Mouse (Mus musculus) ovary, postnatal 36 days (tissue): ENCODE results near the gene Nudt3.

ENCODE experiments used
- DNase-seq: peaks from one replicate; pipeline ENCODE4 v3.0.0; 2022; ENCODE audit warnings: low spot score, mixed read lengths

Gene Nudt3

DNA sequence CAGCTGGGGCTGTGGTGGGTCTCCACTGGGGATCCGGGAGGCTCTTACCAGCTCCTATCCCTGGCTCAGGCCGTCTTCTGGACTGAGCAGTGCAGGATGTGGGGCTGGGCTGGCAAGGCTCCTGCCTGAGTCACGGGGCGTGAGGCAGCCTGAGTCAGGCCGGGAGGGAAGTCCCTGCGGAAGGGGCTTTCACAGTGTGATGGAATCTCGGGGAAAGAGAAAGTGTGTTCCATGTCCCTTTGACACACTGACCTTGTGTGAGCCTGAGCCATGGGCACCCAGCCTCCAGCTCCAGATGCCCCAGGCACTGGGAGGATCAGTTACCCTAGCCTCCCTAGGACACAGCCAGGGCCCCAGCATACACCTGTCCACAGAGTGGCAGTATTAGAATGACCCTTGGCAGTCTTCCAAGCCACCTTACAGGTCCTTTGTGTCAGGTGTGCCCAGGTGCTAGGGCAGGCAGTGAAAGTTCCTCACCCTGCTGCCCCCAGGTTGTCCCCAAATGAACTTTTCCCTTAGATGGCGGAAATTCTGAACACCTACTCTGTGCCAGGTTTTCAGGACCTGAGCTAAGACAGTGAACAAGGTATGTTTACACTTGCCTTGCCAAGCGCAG is 75.9 kb downstream of the Nudt3 start:
- peak; percentile 33 for DNase-seq

DNA sequence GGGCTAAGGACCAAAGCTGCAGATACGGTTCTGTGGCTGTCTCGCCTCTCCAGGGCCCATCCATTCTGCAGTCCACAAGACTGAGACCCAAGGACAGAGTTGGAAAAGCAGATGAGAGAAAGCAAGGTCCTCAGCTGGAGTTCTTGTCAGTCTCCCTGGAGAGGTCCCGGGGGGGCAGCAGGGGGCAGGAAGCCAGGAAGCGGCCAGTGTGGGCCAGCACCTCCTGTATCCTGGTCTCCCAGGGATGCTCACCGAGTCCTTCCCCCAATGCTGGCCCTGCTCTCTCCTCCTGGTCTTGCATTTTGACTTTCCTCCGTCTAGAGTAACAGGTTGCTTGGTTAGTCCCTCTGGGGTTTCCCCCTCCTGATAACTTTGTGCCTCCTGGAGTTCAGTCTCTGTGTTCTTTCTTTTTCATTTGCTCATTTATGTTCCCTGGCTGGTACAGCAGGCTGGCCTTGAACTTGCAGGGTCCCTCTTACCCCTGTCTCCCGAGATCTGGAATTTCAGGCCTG is 76.7 kb downstream of the Nudt3 start:
- no peak for DNase-seq

DNA sequence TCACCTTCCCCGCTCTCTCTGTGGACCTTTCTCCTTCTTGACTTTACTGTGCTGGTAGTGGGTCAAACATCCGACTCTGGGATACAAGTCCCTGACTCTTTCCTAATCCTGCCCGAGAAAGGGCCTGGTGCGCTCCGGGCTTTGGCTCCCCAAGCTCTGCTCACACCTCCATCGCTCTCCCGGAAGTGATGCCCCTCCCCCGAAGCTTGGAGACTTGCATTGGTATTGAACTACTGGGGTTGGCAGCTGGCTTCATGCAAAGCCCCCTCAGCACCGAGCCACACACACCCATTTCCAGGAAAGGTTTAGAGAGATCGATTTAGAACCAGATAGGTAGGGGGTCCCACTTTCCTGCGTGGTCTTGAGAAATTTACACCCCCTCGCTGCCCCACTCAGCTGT is 77.3 kb downstream of the Nudt3 start:
- no peak for DNase-seq

DNA sequence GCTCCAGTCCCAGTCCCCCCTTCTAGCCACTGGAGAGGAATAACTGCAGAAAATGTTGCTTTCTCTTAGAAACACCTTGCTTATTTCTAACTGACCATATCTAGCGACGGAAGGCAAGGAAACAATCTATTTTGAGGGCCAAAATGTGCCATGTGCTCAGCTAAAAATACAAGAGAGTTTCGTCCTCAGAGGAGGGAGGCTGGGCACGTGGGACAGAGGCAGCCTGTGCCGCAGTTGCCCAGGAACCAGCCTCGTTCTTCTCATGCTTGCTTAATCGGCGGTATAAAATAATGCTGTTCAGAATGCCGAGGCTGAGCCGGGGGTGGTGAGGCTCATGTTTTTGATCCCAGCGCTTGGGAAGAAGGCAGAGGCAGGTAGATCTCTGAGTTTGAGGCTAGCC is 78.7 kb downstream of the Nudt3 start:
- no peak for DNase-seq

DNA sequence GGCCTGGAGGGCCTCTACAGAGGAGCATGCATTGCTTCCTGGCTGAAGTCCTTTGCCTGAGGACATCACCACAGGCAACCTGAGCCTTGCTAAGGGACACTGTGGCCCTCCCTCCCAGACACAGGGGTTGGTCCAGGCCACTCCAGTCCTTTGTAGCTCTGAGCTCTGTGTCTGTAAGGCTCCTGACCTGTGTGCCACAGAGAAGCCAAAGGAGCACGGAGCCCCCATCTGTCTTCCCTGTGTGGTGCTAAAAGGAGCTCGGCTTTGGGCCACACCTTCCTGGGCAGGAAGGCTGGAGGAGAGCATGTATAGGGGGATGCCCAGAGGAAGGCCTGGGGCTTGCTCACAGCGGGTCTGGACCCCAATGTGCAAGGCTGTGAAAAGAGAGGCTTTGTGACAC is 81.3 kb downstream of the Nudt3 start:
- DNase-seq: no peak

DNA sequence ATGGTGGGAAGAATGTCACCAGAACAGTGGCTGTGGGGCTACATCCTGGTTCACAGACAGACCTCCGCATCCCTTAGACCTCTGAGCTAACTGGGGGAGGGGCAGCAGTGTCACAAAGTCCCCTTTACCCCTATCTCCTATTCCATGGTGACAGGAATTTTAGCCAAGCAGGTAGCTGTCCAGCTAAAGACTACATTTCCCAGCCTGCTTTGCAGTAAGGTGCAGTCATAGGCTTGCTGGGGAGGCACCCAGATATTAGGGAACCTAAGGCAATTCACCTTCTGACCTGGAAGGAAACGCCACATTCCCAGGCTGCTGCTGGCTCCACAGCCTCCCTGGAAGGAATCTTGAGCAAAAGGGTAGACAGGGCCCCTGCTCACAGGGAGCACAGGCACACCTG is 82.0 kb downstream of the Nudt3 start:
- DNase-seq: no peak

DNA sequence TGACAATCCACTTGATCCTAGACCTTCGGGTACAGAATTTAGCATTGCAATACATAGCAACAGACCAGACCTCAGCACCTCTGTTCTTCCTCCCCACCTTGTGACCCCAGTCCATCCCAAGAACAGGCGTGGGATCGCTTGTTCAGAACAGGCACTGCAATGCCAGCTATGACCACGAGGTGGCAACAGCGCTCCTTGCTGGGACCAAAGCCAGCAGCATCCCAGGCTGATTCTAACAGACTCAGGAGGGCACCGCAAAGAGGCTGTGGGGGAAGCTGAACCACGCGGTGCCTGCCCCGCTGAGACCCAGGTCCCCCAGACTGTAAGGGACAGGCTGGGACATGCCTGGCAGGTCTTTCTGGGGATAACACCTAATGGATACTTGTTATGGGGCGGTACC is 88.6 kb downstream of the Nudt3 start:
- DNase-seq: peak; percentile 84

DNA sequence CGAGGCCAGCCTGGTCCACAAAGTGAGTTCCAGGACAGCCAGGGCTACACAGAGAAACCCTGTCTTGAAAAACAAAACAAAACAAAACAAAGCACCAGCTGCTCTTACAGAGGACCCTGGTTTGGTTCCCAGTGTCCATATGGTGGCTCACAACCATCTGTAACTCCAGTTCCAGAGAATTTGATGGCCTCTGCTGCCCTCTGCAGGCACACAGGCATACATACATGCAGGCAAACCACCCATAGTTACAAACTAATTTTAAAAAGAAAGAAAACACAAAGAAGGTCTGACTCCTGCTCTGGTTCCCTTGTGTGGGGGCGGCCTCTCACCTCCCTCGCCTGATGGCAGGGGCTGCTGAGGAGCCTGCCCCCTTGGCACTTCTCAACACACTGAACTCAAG is 89.9 kb downstream of the Nudt3 start:
- no peak for DNase-seq

DNA sequence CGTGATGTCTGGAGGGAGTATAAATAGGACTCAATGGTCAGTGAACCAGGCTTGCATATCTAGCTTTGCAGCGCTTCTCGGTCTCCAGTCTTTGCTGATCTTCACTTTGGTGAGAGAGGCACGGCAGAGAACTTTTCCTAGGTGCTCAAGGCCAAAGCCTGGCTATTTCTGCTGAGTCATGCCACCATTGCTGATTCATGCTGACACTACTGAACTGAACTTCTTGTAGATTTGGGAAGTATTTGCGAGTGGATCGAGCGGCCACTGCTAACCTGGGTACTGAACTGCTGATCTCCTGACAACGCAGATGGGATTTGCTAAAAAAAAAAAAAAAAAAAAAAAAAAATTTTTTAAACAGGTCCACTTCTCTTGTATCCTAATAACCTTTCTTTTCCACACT is 91.2 kb downstream of the Nudt3 start:
- no peak for DNase-seq
